Mouse (Mus musculus): ENCODE results near the gene Lypd8. TPM values are rescaled to one million over a fixed set of nuclear protein-coding genes. Genes with fewer than 3 reads are reported as not detected.

Gene Lypd8
- total RNA-seq, 2 experiments from 2014 or later = 0.30 TPM; not detected in 1

GRCm38 (mm10) chr11:58399985-58400645, 21.3 kb downstream of the Lypd8 start:
- no peak for DNase-seq

- no peak for DNase-seq
Measured at GRCm38 (mm10) chr11:58400655-58401054, 21.8 kb downstream of the Lypd8 start.

GRCm38 (mm10) chr11:58408066-58408465, 29.2 kb downstream of the Lypd8 start:
- DNase-seq = no peak

GRCm38 (mm10) chr11:58418336-58418735, 39.5 kb downstream of the Lypd8 start:
- peak; percentile 21 for DNase-seq

- no peak for DNase-seq
Measured at GRCm38 (mm10) chr11:58420815-58421214, 42.0 kb downstream of the Lypd8 start, which contains the start of gene 1810065E05Rik. Gene 1810065E05Rik (plus strand): TSS chr11:58421111.

GRCm38 (mm10) chr11:58432259-58432658, 53.4 kb downstream of the Lypd8 start, which contains the start of gene Gm12253:
Gene Gm12253 (plus strand): TSS chr11:58432559.
- DNase-seq = no peak

GRCm38 (mm10) chr11:58437866-58438265, 59.0 kb downstream of the Lypd8 start:
- DNase-seq = no peak

Other genes starting within 250 kb of the Lypd8 start
- 10 to 100 TPM; 20.4 to 22.0 TPM for gene Gemin5, start 210.5 kb upstream of the Lypd8 start, total RNA-seq (2021)
- 10 to 100 TPM; 32.7 to 38.3 TPM for gene Mrpl22, start 207.4 kb upstream of the Lypd8 start, total RNA-seq (2021)
- 1 to 10 TPM; 2.1 TPM for gene Igtp, start 179.5 kb upstream of the Lypd8 start, total RNA-seq (2021)
- 1 to 10 TPM; 2.2 to 2.3 TPM for gene Irgm2, start 179.4 kb upstream of the Lypd8 start, total RNA-seq (2021)
- not detected for gene 4930438A08Rik, start 104.2 kb upstream of the Lypd8 start, total RNA-seq (2021)
- 10 to 100 TPM; 27.6 to 31.4 TPM for gene Zfp692, start 72.0 kb upstream of the Lypd8 start, total RNA-seq (2021)
- gene Zfp672, start 48.7 kb upstream of the Lypd8 start, total RNA-seq (2021) = 10 to 100 TPM; 44.0 to 51.2 TPM
- 10 to 100 TPM; 50.3 to 52.9 TPM for gene Sh3bp5l, start 48.3 kb upstream of the Lypd8 start, total RNA-seq (2021)
- not detected for gene 1810065E05Rik, start 42.1 kb downstream of the Lypd8 start, total RNA-seq (2021)
- gene Gm12253, start 53.5 kb downstream of the Lypd8 start, total RNA-seq (2021) = not detected
- gene Lypd9, start 73.9 kb downstream of the Lypd8 start, total RNA-seq (2021) = not detected
- not detected for gene Olfr30, start 83.2 kb downstream of the Lypd8 start, total RNA-seq (2021)
- gene Olfr332, start 113.5 kb downstream of the Lypd8 start, total RNA-seq (2021) = not detected
- not detected for gene Olfr331, start 123.5 kb downstream of the Lypd8 start, total RNA-seq (2021)
- not detected for gene Olfr330, start 155.8 kb downstream of the Lypd8 start, total RNA-seq (2021)
- gene Olfr329-ps, start 167.4 kb downstream of the Lypd8 start, total RNA-seq (2021) = not detected
- under 1 TPM in 1 of 2 experiments, not detected in 1; 0.15 TPM for gene Olfr328, start 176.6 kb downstream of the Lypd8 start, total RNA-seq (2021)
- gene Olfr224, start 191.5 kb downstream of the Lypd8 start, total RNA-seq (2021) = not detected
- not detected for gene Olfr325, start 198.7 kb downstream of the Lypd8 start, total RNA-seq (2021)
- gene Olfr324, start 216.1 kb downstream of the Lypd8 start, total RNA-seq (2021) = not detected
- not detected for gene 2210407C18Rik, start 237.0 kb downstream of the Lypd8 start, total RNA-seq (2021)